Mouse (Mus musculus): ENCODE results near the gene Cdh4.

Gene Cdh4

DNA sequence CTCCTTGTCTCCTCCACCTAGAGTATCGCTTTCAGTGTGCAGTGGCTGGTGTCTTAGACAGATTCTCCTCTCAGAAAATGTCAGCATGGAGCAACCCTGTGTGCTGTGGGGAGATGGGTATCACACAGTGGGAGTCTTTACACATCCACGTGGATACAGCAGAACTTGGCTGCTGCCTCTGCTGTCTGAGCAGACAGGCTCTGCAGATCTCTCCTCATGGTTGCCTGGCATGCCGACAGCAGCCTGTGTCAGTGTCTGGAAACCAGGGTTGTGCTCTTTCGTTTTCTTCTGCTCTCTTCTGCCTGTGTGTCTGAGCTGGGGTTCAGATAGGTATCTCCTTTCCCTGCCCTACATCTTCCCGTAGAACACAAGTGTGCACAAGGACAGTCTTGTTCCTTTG lies 237.6 kb downstream of the Cdh4 start:
- DNase-seq (ENCODE audit: low spot score), result no peak

DNA sequence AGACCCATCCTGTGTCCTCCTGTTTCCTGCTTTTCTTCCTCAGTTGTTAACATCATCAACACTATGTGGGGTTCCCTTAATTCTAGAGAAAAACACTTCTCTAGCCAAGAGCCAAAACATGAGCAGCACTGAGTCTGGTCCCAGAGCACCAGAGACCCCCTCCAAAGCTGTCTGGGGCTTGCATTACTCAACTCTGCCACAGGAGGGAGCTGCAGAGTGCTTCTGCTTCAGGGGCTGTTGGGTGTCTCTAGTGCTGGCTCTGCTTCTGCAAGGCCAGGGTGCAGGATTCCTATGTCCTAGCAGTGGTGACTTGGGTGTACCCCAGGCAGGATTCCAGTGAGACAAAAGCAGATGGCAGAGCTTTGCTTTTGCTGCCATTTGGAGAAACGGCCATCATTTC lies 239.2 kb downstream of the Cdh4 start:
- peak; percentile 51 for DNase-seq (ENCODE audit: low spot score)

DNA sequence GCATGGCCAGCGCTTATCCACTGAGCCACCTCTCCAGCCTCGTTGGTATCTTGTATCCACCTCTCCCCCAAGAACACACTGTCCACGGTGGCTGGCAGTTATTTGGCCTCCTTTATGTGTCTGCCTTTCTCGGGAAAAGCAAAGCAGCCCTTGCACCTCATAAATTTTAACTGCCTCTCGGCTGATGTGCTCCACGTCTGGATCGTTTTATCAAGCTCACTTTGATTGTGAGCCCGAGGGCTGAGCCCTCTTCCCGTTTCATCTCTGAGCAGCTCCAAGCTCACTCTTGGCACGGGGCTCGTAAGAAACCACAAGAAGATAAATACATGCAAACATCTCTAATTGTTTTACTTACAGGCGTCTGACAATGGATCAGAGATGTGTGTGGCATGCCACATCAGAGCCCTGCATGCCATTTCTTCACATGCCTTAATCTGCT lies 245.0 kb downstream of the Cdh4 start:
- DNase-seq (ENCODE audit: low spot score), result no peak

DNA sequence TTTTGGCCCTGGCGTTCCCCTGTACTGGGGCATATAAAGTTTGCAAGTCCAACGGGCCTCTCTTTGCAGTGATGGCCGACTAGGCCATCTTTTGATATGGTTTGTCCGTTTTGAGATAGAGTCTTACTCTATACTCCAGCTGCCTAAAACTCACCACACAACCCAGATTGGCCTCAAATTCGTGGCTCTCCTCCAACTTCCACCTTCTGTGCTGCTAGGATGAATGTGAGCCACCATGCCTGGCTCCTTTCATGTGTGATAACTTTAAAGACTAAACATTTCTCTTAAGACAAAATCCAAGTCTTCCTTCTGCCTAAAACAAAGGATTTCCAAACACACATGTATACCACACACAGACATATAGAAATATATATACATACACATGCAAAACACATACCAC lies 246.7 kb downstream of the Cdh4 start:
- DNase-seq (ENCODE audit: low spot score), result no peak

DNA sequence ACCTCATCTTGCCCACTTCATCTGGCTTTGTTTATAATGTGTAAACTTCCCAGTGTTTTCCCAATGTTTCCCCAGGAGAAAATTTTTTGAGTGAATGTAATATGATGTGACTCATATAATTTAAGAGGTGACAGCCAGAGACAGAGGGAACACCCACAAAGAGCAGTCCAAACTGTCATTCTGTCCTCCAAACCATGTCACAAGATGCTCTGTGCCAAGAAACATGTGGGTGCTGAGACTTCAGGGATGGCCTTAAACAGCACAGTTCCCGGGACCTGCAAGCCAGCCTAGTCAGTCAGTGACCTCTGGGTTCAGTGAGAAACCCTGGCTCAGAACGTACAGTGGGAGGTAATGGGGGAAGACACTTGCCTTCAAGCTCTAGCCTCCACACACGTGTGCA lies 247.5 kb downstream of the Cdh4 start:
- no peak for DNase-seq (ENCODE audit: low spot score)

DNA sequence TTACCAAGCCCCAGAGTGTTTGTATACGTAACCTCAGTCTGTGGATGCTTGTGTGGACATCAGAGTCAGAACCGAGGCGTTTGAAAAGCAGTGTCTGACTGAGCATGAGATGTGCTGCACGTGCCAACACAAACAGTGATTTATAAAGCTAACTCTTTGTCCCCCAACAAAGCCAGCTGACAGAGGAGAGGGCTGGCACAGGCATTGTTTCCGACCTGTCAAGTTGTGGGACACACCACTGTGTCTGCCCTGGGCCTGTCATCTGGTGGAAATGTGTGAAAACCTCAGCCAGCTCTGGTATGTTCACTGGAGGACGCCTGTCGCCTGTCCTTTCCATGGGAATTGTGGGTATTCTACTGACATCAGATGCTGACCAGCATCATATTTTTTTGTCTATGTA lies 248.3 kb downstream of the Cdh4 start:
- no peak for DNase-seq (ENCODE audit: low spot score)

DNA sequence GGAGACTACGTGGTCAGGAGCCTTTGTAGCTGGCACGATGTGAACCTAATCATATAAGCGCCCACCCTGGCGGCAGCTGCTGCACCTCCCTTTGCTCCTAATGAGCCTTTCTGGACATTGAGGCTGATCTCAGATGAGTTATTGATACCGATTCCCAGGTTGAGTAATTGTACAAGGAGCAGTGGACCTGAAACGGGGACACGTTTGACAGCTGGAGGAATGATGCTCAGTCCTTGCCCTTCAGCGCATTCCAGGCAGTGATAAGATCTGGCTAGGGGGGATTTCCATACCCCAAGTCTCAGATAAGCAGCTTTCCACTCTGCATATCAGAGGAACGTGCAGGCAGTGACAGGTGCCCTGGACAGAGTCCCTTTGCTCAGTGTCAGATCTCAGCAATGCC lies 252.7 kb downstream of the Cdh4 start:
- no peak for DNase-seq (ENCODE audit: low spot score)

DNA sequence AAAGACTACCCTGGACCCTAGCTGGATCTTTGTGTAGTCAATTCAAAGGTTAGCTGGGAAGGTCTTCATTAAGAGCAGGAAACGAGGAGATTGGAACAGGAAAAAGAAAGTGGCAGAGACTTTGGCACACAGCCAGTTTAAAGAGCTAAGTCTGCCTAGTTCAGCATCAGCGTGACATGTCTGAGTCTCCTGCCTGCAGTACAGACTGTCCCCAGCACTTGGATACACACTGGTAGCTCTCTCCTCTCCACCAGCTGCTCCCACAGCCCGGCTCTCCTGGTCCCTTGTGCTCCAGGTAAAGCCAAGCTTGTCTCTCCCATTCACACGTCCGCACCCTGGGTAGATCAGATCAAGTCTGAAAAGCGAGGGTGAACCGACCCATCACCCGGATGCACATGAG lies 255.4 kb downstream of the Cdh4 start:
- DNase-seq (ENCODE audit: low spot score), result no peak

DNA sequence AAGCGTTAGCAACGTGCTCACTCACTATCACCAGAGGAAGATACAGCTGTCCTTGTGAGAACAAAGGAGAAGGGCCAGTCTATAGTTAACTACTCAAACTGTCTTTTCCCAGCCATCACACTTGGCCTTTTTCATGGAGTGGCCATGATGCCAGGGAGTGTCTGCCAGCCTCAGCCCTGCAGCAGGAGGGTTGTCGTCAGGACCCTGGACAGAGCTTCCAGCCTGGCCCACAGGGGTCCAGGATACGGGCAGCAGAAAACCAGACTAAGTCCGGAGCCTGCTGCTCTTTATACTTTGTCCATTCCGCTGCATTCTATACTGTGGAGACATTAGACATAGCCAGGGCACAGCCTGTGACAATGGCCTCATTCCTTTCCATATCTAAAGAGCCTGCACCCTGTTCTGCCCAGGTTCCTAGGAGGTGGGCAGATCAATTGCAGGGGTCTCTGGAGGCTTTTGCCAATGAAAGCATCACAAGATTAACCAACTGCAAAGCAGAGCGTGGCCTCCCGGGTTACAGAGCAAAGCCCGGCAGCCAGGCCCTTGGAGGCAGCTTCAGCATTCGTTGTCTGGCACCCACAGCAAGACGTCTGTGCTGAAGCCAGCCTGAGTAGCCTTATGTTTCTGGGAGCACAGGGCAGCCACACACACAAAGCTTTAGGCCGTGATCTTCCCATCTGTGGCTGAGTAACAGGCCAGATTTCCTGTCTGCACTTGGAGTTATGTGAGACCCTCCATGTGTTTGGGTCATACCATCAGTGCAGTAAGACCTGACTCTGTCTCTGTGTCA lies 256.2 kb downstream of the Cdh4 start:
- peak; percentile 55 for DNase-seq (ENCODE audit: low spot score)

DNA sequence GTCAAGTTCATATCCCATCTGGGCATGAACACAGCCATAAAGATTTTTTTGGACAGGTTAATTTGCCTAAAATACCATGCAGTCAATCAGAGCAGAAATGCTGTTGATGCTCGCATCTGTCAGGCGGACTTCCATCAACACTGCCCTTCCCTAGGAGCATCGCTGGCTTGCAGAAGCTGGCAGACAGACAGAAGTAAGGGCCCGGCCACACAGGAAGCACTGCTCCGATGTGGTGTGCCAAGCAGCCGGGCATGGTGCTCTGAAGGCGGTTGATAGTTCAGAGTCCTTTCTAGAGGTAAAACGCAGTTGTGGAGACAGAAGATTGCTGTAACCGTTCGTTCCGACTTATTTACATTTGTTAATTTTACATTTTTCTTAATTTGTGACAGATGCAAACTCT lies 262.8 kb downstream of the Cdh4 start:
- DNase-seq (ENCODE audit: low spot score), result no peak

DNA sequence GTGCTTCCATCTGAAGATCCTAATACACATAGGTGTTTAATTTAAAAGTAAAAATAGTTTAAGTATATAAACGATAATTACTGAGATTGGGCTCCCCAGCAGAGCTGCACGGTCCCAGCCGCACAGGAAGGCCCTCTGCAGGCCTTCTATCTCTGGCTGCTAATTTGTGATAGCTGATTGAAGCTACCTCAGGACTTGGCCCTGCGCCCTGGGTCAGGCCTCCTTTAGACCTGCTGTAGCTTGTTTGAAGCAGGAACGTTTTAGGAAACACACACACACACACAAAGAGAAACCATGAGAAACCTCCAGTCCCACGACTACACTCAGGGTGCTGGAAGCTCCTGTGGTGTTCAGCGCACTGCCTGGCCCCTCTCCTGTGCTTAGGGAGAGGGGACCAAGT lies 263.2 kb downstream of the Cdh4 start:
- no peak for DNase-seq (ENCODE audit: low spot score)

DNA sequence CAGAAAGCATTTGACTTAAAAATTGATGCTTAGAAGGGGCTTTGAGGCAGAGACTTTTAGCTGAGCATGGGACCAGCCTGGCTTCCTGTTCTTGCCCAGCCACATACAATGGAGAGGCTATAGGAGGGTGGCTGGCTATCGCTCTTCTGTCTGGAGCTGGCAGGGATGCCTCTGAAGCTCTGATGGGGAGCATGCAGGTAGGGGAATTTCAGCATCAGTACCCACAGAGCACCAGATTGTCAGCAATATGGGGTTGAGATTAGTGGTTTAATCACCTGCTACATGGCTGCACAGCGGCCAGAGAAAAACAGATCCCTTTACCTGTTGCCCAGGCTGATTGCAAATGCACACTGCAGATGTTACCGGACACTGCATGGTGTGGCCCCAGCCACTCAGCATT lies 264.4 kb downstream of the Cdh4 start:
- no peak for DNase-seq (ENCODE audit: low spot score)

DNA sequence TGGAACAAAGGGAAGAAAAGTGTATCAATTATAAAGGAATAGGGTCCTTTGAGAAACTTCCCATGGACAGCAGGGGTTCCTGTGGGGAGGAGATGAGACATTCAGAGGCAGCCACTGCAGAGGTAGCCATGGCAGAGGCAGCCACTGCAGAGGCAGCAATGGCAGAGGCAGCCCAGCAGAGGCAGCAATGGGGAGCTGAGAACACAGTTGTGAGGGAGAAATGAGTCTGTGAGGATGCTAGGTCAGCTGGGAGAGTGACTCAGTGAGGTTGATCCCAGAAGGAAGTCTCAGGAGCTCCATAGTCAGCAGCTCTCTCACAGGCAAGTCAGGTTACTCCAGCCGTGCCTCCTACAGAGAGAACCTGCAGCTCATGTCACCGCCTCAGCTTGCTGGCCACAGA lies 266.9 kb downstream of the Cdh4 start:
- no peak for DNase-seq (ENCODE audit: low spot score)

DNA sequence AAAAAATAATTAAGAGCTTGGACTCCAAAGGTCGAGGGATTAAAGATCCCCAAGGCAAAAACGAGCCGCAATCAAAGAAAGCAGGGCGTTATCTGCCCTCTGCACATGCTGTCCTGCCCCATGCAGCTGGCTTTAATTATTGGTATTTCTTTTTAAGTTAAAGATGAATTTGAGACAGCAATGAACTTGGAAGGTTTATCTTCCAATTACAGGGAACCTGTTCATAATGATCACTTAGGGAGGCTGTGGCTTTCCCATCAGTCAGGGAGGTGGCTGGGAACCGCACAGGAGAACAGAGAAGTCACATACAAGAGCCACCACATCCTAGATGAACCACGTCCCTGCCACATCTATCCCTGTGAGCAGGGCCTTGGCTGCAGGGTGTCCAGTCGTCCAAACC lies 270.5 kb downstream of the Cdh4 start:
- DNase-seq (ENCODE audit: low spot score), result no peak

DNA sequence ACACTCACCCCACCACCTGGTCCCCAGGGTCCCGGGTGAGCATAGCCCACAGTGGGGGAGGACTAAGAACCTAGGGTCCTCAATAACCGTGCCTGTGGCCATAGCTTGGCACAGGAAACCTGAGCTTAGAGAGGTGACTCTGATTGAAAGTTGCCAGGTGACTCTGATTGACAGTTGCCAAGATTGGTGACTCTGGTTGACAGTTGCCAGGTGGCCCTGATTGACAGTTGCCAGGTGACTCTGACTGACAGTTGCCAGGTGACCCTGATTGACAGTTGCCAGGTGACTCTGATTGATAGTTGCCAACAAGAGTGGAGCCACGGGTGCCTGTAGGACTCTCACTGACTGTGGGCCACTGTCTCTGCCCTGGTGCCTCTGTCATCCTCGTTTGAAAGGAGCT lies 271.1 kb downstream of the Cdh4 start:
- no peak for DNase-seq (ENCODE audit: low spot score)

DNA sequence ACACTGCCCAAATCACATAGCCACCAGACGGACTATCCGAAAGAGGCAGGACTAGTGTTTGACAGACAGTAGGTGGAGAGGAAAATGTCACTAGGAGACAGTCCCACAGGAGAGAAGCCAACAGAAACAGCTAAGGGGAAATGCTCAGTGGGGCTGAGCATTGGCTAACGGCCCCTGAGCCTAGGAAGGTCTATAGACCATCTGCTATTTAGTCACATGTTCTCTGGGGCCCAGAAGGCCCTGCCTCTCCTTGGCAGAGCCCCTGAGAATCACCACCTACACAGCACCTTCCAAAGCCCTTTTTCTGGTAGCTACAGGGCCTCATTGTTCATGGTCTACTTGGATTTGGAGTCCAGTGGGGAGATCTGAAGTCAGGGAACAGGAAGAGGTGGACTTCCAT lies 271.9 kb downstream of the Cdh4 start:
- no peak for DNase-seq (ENCODE audit: low spot score)

DNA sequence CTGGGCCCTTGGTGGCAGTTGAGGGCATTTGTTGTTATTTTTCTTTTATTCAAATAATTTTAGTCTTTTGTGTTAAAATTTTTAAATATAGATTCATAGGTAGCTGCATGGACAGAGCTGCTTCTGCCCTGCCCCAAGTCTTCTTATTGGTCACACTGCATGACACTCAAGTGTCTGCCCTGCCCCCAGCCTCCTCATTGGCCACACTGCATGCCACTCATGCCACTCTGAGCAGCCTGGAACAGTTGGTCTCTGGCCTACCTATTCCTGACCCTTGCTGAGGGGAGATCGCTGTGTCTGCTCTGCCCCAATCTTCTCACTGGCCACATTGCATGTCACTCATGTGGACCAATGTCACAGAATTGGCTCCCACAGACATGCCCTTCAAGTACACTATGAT lies 273.1 kb downstream of the Cdh4 start:
- no peak for DNase-seq (ENCODE audit: low spot score)

DNA sequence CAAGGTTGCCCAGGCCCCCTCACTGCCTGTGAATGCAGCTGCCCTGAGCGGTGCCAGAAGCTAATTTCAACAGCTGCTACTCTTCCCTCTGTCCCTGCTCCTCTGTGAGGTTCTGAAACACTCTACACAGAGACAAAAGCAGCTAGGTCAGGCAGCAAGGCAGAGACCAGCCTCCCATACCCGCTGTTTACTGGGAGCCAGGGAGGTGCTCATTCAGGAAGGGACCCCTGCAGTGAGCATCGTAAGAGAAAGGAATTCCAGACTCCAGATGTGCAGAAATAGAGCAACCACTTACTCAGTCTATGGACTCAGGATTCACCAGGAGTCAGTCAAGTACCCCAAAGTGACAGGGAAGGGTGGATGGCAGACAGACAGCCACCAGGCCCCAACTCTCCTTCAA lies 278.1 kb downstream of the Cdh4 start:
- DNase-seq (ENCODE audit: low spot score), result no peak

DNA sequence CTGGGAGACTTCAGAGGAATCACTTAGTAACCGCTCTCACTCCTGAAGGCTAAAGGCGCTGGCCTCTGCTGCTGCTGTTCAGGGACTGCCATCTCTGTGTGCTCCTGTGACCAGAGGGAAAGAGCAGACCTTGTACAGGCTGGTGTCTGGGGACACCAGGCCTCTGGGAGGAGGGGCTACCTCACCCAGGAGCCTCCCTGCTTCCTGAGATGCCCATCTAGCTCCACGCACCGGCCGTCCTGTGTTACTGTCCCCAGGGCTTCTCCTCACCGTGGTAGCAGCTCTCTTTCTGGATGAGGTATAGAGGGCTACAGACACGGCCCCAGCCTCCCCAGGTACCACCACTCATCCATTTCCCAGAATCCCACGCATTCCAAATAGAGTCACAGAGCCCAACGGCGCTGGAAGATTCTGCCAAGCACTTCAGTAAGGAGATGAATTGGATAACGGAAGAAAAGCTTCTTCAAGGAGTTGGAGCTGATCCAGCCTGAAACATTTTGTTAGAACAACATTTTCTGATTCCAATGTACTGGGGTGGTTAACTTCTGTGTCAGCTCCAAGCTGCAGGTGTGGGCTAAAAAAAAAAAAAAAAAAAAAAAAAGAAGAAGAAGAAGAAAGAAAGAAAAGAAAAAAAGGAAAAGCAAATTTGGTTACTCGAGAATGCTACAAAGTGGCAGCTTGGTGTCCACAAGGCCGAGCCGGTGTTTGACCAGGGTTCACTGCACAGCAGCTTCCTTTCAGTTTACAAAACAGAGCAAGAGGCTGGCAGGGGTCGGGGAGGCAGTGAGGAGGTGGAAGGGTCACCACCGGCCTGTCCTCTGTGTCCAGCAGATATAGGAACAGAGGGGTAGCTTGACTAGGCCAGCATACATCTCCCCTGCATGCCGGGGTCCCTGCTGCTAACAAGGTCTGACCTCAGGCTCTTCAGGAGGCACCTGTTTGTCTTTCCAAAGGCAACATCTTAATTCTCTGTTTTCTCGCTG lies 279.6 kb downstream of the Cdh4 start:
- no peak for DNase-seq (ENCODE audit: low spot score)

DNA sequence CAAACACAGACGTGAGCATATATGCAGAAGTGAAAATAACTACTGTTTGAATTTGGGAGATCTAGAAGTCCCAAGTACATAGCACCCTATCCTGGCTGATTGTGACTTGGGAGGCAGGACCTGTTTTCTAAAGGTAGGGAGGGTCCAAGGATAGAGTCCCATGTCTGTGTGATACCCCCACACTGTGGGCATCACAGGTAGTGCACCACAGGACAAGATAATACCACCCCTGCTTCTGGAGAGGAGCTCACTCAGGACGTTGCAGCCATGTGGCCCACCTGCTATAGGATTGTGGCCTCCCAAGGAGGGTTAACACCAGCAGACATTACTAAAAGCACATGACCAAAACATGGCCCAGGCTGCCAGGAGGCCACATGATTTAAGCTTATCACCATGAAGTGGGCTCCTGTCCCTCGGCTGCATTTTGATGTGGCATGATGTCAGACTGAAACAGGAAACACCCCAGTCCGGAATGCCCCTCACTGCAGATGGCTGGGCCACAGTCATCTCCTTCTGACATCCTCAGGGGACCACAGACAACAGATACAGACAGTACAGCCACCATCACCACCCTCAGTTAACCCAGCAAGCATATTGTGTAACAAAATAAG lies 280.6 kb downstream of the Cdh4 start:
- no peak for DNase-seq (ENCODE audit: low spot score)

DNA sequence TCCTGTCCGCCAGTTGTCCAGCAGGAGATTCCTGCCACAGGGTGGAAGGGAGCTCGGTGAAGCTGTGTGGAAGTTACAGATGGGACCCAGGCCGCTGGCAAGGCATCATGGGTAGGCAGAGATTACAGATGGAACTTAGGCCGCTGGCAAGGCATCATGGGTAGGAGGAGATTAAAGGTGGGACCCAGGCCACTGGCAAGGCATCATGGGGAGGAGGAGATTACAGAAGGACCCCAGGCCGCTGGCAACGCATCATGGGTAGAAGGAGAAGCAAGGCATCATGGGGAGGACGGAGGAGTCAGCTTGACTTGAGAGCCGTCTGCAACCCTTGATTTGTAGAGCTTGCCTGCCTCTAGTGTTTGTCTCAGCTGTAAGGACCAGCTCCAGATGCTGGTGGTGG lies 281.2 kb downstream of the Cdh4 start:
- no peak for DNase-seq (ENCODE audit: low spot score)

DNA sequence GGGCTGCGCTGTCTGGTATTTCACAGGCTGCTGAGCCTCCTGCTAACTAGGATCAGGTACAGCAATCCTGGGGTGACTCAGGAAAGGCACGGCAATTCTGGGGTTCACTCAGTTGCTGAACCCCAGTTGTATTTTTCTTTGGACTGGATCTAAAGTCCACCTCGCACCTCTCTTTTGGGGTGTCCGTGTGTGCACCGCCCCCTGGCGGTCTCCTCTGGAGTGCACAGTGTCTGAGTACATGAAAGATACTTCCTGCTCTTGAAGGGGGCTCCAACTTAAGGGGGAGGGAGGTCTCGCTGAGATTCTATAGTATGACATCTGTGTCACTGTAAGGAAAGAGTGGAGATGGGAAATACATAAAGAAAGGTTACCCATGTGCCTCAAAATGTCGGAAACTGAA lies 286.8 kb downstream of the Cdh4 start:
- DNase-seq (ENCODE audit: low spot score), result peak; percentile 60

DNA sequence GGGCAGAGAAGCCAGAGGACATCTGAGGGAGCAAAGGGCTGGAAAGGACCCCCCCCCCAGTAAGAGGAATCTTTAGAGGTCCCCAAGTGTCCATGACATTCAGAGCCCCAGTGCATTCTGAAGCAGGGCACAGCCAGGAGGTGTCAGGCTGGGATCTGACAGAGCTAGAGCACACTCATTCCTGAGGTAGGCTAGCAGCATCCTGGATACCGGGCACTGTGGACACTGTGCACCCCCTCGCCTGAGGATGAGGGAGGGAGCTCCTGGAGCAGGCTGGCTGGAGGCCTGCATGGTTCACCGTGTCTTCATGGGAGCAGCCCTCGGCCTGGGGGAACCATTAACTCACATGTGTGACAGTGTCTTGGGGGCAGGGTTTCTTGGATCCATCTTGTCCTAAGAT lies 287.6 kb downstream of the Cdh4 start:
- no peak for DNase-seq (ENCODE audit: low spot score)
